19 mouse cellular contexts compared by ENCODE assay signal in genomic region chr15:78075921-78076320, GRCm38 (mm10). TPM values are rescaled to one million over a fixed set of nuclear protein-coding genes. Genes with fewer than 3 reads are reported as not detected.
DNase-seq lines count a peak whose midpoint lies in the region.
"Had no signal": no experiment of that assay in that cellular context is flagged by ENCODE, and none has a peak within 500 bp of the region (broad histone marks: within the 10 kb centered on the region; RNA-seq: fewer than 3 reads in every experiment).

No protein-coding gene starts in this region.

- peak; percentile 66 to 70 for DNase-seq in cerebellum, postnatal 10 days
- no peak for DNase-seq in cerebellum, postnatal 36 days
- DNase-seq in cerebellum, postnatal 14 days: peak; percentile 44 to 62
- DNase-seq in cerebellum, postnatal 4 days (ENCODE audit: low spot score in 2 of 2): no peak
- DNase-seq in left cerebral cortex, postnatal 4 days: peak; percentile 45
- DNase-seq in left cerebral cortex, adult 11 months (ENCODE audit: low spot score): no peak
- DNase-seq: adrenal gland, adult 2 months; adrenal gland, adult 8-10 months; adrenal gland, postnatal 10 days; adrenal gland, postnatal 14 days; adrenal gland, postnatal 25 days; adrenal gland, postnatal 36 days; B cell, adult 2 months; cerebellum, adult 11 months; cerebellum, adult 11-12 months; cerebellum, adult 18-20 months had no signal

- intact Hi-C loops in left cerebral cortex, postnatal 4 days (cut with DNase I): no loop called here

RNA-seq across cellular contexts. Expression of gene Cacng2, which starts 43.9 kb away (rescaled TPM):
- total RNA-seq in left cerebral cortex, postnatal 4 days (2021): 10 to 100 TPM; 36.0 to 36.7 TPM
- total RNA-seq: CH12.LX, ES-E14, MEL had no signal

Comparison
In these comparisons a context has a peak if more than half of its experiments do, and no peak if none do; other contexts are left out.
1. DNase-seq: peak in cerebellum, postnatal 10 days (2 of 2), cerebellum, postnatal 14 days (2 of 2) and left cerebral cortex, postnatal 4 days (single experiment); none in cerebellum, postnatal 36 days (0 of 2), cerebellum, postnatal 4 days (0 of 2) and left cerebral cortex, adult 11 months (single experiment).